Mouse (Mus musculus): ENCODE data around the gene March6. TPM values are rescaled to one million over a fixed set of nuclear protein-coding genes. Genes with fewer than 3 reads are reported as not detected.

The March6 gene
- 100 to 1,000 TPM; 114 to 116 TPM for total RNA-seq (2021)
- long read RNA-seq, experiment 1, full-length matches to known transcripts: 17 of 35 reads
- long read RNA-seq, experiment 1, partial matches to known transcripts: 7 of 35 reads
- long read RNA-seq, experiment 1, other reads (novel, unspliced or antisense): 11 of 35 reads
- long read RNA-seq, experiment 2, full-length matches to known transcripts: 2 of 13 reads
- long read RNA-seq, experiment 2, partial matches to known transcripts: 2 of 13 reads
- long read RNA-seq, experiment 2, other reads (novel, unspliced or antisense): 9 of 13 reads

GRCm38 (mm10) chr15:31530659-31531445 lies at the start of gene March6:
TSS of gene March6 (minus strand) at chr15:31531053.
- DNase-seq: peak; percentile 89 to 92

GRCm38 (mm10) chr15:31576076-31576475 lies 45.2 kb upstream of the March6 start:
- no peak for DNase-seq

GRCm38 (mm10) chr15:31573692-31574091 lies 42.8 kb upstream of the March6 start:
- DNase-seq: no peak

GRCm38 (mm10) chr15:31573287-31573686 lies 42.4 kb upstream of the March6 start:
- no peak for DNase-seq

GRCm38 (mm10) chr15:31571906-31572722 lies 41.3 kb upstream of the March6 start:
- DNase-seq: peak; percentile 45 to 58

- DNase-seq: peak in 1 of 2 experiments; percentile 24
Observed at GRCm38 (mm10) chr15:31570959-31571358, 40.1 kb upstream of the March6 start.

GRCm38 (mm10) chr15:31569325-31570022 lies 38.6 kb upstream of the March6 start:
- peak in 1 of 2 experiments; percentile 18 for DNase-seq

- DNase-seq: peak; percentile 64 to 69
Observed at GRCm38 (mm10) chr15:31568581-31568996, 37.7 kb upstream of the March6 start.

- DNase-seq: no peak
Observed at GRCm38 (mm10) chr15:31567431-31567830, 36.6 kb upstream of the March6 start.

- no peak for DNase-seq
Observed at GRCm38 (mm10) chr15:31565786-31566185, 34.9 kb upstream of the March6 start.

GRCm38 (mm10) chr15:31565184-31565583 lies 34.3 kb upstream of the March6 start, which contains the start of gene Cmbl:
TSS of gene Cmbl (plus strand) at chr15:31565389.
- DNase-seq: no peak

- DNase-seq: no peak
Observed at GRCm38 (mm10) chr15:31563577-31564546, 33.0 kb upstream of the March6 start.

- no peak for DNase-seq
Observed at GRCm38 (mm10) chr15:31562847-31563246, 32.0 kb upstream of the March6 start.

- no peak for DNase-seq
Observed at GRCm38 (mm10) chr15:31561976-31562375, 31.1 kb upstream of the March6 start.

- DNase-seq: no peak
Observed at GRCm38 (mm10) chr15:31561390-31561789, 30.5 kb upstream of the March6 start.

- no peak for DNase-seq
Observed at GRCm38 (mm10) chr15:31554855-31555254, 24.0 kb upstream of the March6 start.

- no peak for DNase-seq
Observed at GRCm38 (mm10) chr15:31550381-31550780, 19.5 kb upstream of the March6 start.

- no peak for DNase-seq
Observed at GRCm38 (mm10) chr15:31547421-31547820, 16.6 kb upstream of the March6 start.

- no peak for DNase-seq
Observed at GRCm38 (mm10) chr15:31546291-31546690, 15.4 kb upstream of the March6 start.

GRCm38 (mm10) chr15:31545058-31545457 lies 14.2 kb upstream of the March6 start:
- DNase-seq: no peak

GRCm38 (mm10) chr15:31543246-31543645 lies 12.4 kb upstream of the March6 start:
- peak; percentile 49 to 68 for DNase-seq
